Mouse (Mus musculus) lung, embryonic 15.5 days (tissue): Measurements from ENCODE around the gene Wnt10a. TPM values are rescaled to one million over a fixed set of nuclear protein-coding genes. Genes with fewer than 3 reads are reported as not detected.

Experiments
- ATAC-seq: fragments of 200-750 bp; cut with Nextera tagmentation; 2 replicates; pipeline ENCODE4 v1.8.0; 2017; ENCODE audit warnings: moderate number of reproducible peaks, borderline replicate concordance; ENCODE audit not compliant: low FRiP score, low TSS enrichment; ENCODE audit errors: extremely low read depth
- H3K27ac ChIP-seq: fragments of 300-500 bp; sonication (generic); 2 replicates; pipeline ENCODE4 v1.5.1; 2015; ENCODE audit warnings: moderate library complexity, mild to moderate bottlenecking, inconsistent platforms
- H3K27me3 ChIP-seq: fragments of 300-500 bp; sonication (generic); 2 replicates; pipeline ENCODE4 v1.6.1; 2015; ENCODE audit warnings: inconsistent platforms
- H3K36me3 ChIP-seq: fragments of 300-500 bp; sonication (generic); 2 replicates; pipeline ENCODE4 v1.6.1; 2015; ENCODE audit warnings: inconsistent platforms
- H3K4me1 ChIP-seq: fragments of 300-500 bp; sonication (generic); 2 replicates; pipeline ENCODE4 v1.6.1; 2015; ENCODE audit warnings: inconsistent platforms
- H3K4me2 ChIP-seq: fragments of 300-500 bp; sonication (generic); 2 replicates; pipeline ENCODE4 v1.6.1; 2015; ENCODE audit warnings: inconsistent platforms, mild to moderate bottlenecking, moderate library complexity
- H3K4me3 ChIP-seq: fragments of 300-500 bp; sonication (generic); 2 replicates; pipeline ENCODE4 v1.5.1; 2015; ENCODE audit warnings: mild to moderate bottlenecking, inconsistent platforms
- H3K9ac ChIP-seq: fragments of 300-500 bp; sonication (generic); 2 replicates; pipeline ENCODE4 v1.6.1; 2015; ENCODE audit warnings: inconsistent platforms
- H3K9me3 ChIP-seq: fragments of 300-500 bp; sonication (generic); 2 replicates; pipeline ENCODE4 v1.6.1; 2016; ENCODE audit warnings: inconsistent platforms
- WGBS: fragments of 180-500 bp; shearing (Covaris S2); methylation state at CpG from one replicate; pipeline ENCODE4 v1.1.7; 2015; 5-methylcytosine and 5-hydroxymethylcytosine counted together
- polyA plus RNA-seq: library from polyadenylated mRNA; unstranded; fragments of >200 nt; fragmentation: Nextera tagmentation; extraction: Ambion mirVana; gene quantifications from 2 replicates; pipeline ENCODE4 v1.2.1, GENCODE M21; 2015

The Wnt10a gene
- polyA plus RNA-seq, result 0.20 and 0.25 TPM in 2 replicates

DNA sequence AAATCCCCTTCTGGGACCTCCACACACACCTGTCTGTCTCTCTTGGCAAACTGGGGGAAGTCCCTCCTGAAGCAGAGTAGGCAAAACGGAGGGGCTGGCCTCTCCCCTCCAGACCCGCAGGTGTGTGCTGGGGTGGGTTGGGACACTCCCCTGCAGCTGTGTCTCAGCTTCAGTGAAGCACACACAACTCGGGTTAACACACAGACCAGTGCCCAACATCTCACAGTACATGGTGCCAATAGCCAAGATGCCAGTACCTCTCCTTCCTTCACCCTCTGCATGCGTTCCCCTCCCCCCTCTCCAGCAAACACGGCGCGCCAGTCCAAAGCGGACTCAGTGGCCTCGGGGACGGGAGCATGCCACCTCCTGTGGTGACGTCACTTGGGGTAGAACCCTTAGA lies at the start of gene Wnt10a:
Gene Wnt10a (plus strand): TSS at position 268 of the 400 bp plus-strand sequence.
- H3K27ac ChIP-seq, result no peak within 1 kb of the TSS
- no peak within 1 kb of the TSS for H3K9ac ChIP-seq
- no peaks in the 10 kb centered on the region for H3K36me3 ChIP-seq
- H3K27me3 ChIP-seq, result peaks cover 100% of the 10 kb centered on the region
- ATAC-seq, result no peak
- H3K4me2 ChIP-seq, result peak within 1 kb of the TSS; percentile 63
- H3K4me1 ChIP-seq, result peaks cover 21% of the 10 kb centered on the region
- H3K4me3 ChIP-seq, result peak within 1 kb of the TSS; percentile 30
- H3K9me3 ChIP-seq, result no peaks in the 10 kb centered on the region
- 1% methylated on average over 10 of the region's 11 CpGs for WGBS

DNA sequence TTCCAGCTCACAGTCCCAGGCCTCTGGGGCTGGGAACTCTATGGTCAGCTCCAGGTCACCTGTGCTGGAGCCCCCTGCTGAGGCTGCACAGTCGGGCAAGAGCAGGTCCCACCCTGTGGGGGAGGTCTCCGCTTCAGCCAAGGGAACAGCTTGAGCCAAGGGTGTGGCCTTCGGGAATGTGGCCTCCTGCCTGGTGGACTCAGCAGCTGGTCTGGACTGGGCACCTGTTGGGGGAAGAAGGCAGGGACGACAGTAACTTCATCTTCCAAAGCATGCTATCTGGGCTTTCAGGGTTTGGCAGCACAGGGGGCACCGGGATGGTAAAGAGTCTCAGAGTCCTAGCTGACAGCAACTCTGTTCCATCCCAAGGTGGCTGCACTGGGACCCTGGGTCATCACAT lies 44.0 kb upstream of the Wnt10a start:
- H3K27ac ChIP-seq, result no peak overlapping the region
- no peaks in the 10 kb centered on the region for H3K9me3 ChIP-seq
- peaks cover 22% of the 10 kb centered on the region; the same call in 1 of the 2 replicates for H3K27me3 ChIP-seq
- H3K36me3 ChIP-seq, result no peaks in the 10 kb centered on the region
- 63% methylated on average over 5 of the region's 5 CpGs for WGBS
- peaks cover 15% of the 10 kb centered on the region for H3K4me1 ChIP-seq
- no peak overlapping the region for H3K4me2 ChIP-seq
- ATAC-seq, result no peak
- no peak overlapping the region for H3K9ac ChIP-seq
- H3K4me3 ChIP-seq, result no peak overlapping the region

DNA sequence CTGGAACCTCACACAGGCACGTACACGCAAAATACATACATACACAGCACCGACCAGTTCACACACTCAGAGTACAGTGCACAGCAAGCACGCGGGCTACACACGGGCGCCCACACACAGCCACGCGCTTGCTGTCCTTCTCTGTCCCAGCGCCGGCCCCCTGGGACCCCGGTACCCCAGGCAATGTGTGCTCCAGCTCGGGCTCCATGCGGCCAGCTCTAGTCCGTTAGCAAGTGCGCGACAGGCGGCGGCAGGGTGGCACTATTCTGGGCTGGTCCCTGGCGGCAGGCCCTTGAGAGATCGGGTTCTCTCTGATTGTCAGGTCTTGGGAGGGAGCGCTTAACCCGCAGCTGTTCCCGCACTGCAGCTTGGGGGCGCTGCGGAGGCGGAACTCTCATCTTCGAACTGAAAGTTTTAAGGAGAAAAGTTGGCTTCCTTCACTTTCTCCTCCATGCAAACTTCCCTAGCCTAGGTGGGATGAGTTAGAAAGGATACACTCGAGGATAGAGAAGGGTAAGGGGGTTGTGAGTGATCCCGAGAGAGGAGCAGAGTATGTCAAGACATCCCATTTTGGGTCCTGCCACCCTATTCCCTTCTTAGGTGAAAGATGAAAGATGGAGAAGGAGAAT lies 42.6 kb upstream of the Wnt10a start, which contains the start of gene Prkag3:
Gene Prkag3 (minus strand): TSS at position 579 of the 629 bp plus-strand sequence.
- no peak within 1 kb of the TSS for H3K9ac ChIP-seq
- H3K4me3 ChIP-seq, result peak within 1 kb of the TSS; percentile 25
- H3K4me1 ChIP-seq, result peaks cover 15% of the 10 kb centered on the region
- 8% methylated on average over 30 of the region's 30 CpGs for WGBS
- peak within 1 kb of the TSS; percentile 49 for H3K4me2 ChIP-seq
- H3K9me3 ChIP-seq, result no peaks in the 10 kb centered on the region
- peaks cover 22% of the 10 kb centered on the region; the same call in 1 of the 2 replicates for H3K27me3 ChIP-seq
- no peak within 1 kb of the TSS for H3K27ac ChIP-seq
- ATAC-seq, result peak; percentile 47
- H3K36me3 ChIP-seq, result no peaks in the 10 kb centered on the region

DNA sequence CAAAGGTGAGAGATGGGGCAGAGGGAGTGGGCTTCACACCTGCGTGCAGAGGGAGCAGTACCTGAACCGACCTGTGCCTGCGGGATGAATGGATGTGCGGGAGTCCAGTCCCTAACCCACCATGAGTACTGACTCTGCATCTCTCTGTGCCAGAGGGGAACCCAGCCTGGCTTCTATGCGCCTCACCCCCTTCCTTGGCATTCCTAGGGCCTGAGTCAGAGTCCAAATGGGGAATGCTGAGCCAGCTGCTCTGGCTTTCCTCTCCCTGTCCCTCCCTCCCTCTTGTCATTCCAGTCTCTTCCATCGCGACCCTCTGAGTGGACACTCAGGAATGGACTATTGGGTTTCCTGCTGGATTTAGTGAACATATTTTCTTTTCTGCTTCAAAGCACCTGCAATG lies 42.0 kb upstream of the Wnt10a start:
- ATAC-seq, result peak; percentile 62; the same call in 1 of the 2 replicates
- H3K9ac ChIP-seq, result no peak overlapping the region
- 34% methylated on average over 7 of the region's 7 CpGs for WGBS
- H3K27me3 ChIP-seq, result peaks cover 22% of the 10 kb centered on the region; the same call in 1 of the 2 replicates
- H3K4me1 ChIP-seq, result peaks cover 15% of the 10 kb centered on the region
- no peaks in the 10 kb centered on the region for H3K36me3 ChIP-seq
- H3K27ac ChIP-seq, result no peak overlapping the region
- H3K4me2 ChIP-seq, result peak overlapping the region; percentile 49; the same call in 1 of the 2 replicates
- no peak overlapping the region for H3K4me3 ChIP-seq
- H3K9me3 ChIP-seq, result no peaks in the 10 kb centered on the region

DNA sequence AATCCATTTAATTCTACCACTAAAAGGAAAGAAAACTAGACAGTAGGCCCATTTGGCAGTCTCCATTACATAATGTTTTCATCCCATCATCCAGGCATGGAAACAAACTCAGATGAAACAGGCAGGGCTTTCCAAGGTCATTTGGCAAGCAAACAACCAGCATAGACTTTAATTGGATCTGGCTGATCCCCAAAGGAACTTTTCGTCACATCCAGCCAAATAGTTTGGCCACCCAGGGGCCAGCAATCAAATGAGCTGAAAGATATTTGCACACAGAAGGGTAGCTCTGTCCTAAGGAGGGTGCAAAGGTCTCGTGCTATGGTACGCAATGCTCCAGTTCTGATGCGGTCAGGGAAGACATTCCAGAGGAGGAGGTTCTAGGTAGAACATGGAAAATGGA lies 40.6 kb upstream of the Wnt10a start:
- WGBS, result 73% methylated on average over 4 of the region's 4 CpGs
- Histone ChIP-seq H3K9ac (no peak overlapping the region), H3K4me3 (no peak overlapping the region), H3K4me2 (no peak overlapping the region), H3K36me3 (no peaks in the 10 kb centered on the region), H3K27me3 (peaks cover 22% of the 10 kb centered on the region; the same call in 1 of the 2 replicates), H3K27ac (no peak overlapping the region), H3K9me3 (no peaks in the 10 kb centered on the region), H3K4me1 (peaks cover 15% of the 10 kb centered on the region)
- ATAC-seq, result no peak

DNA sequence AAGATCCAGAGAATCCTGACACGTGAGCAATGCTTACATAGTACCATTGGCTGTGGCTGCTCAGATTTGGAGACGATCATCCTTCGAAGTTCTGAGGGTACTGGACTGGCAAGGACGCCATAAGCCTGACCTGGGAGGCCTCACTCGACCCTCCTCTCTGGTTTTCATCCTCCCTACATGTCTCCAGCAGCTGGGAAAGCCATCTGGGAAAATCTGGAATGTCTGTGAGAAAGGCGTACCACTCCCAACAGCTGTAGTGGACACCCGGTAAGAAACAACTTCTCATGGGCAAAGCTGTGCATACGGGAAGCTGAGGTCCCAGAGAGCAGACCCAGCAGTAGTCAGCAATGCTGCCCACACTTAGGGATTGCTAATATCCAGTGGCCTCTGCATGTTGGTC lies 39.2 kb upstream of the Wnt10a start:
- no peak overlapping the region for H3K4me3 ChIP-seq
- ATAC-seq, result no peak
- no peak overlapping the region for H3K9ac ChIP-seq
- no peaks in the 10 kb centered on the region for H3K36me3 ChIP-seq
- H3K27ac ChIP-seq, result no peak overlapping the region
- peaks cover 15% of the 10 kb centered on the region for H3K4me1 ChIP-seq
- H3K27me3 ChIP-seq, result peaks cover 22% of the 10 kb centered on the region; the same call in 1 of the 2 replicates
- H3K4me2 ChIP-seq, result no peak overlapping the region
- 80% methylated on average over 8 of the region's 8 CpGs for WGBS
- no peaks in the 10 kb centered on the region for H3K9me3 ChIP-seq

DNA sequence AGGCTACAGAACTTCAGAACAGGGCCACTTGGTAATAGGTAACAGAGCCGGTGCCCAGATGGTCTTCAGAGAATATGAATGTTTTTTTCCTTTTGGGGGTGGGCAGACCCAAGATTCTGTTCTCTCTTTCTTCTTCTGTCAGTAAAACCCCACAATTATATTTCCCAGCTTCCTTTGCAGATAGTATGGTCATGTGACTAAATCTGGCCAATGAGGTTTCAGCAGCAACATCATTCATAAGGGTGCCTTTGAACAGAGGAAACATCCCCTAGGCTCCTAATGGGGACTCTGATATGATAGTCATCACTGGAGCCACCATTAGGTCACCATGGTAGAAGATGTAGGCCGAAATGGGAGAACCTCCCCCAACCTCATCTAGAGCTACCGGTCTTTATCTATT lies 38.5 kb upstream of the Wnt10a start:
- H3K4me1 ChIP-seq, result peaks cover 15% of the 10 kb centered on the region
- no peak overlapping the region for H3K4me2 ChIP-seq
- no peaks in the 10 kb centered on the region for H3K9me3 ChIP-seq
- H3K9ac ChIP-seq, result no peak overlapping the region
- peaks cover 15% of the 10 kb centered on the region; the same call in 1 of the 2 replicates for H3K27me3 ChIP-seq
- no peak overlapping the region for H3K27ac ChIP-seq
- H3K4me3 ChIP-seq, result no peak overlapping the region
- ATAC-seq, result no peak
- 97% methylated on average over 3 of the region's 3 CpGs for WGBS
- no peaks in the 10 kb centered on the region for H3K36me3 ChIP-seq

DNA sequence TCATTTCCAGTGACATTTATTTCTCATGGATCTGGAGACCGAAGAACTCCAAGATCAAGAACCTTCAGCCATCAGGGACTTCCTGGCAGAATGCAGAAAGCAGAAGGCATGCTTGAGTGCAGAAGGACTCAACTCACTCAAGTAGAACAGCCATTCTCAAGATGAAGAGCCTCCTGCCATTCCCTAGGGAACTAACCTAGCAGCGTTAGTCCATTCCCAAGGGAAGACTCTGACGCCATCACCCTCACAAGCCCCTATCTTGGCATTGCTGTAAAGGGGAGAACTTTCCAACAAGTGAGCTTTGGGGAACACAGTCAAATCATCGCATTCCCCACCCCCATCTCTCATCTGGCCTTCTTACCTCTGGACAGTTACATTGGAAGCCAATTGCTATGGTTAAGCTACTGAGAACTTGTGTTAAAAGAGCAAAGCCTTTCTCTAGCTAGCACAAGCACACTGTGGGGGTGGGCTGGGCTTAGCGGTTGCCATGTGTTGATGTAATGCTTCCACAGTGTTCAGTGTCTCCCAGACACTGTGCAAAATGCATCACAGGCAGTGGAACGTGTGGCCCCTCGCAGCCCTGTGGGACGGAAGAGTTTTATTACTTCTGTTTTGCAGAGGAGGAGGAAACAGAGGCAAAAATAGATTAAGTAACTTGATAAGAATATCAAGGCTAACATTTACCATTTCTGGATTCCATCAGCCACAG lies 37.9 kb upstream of the Wnt10a start:
- Histone ChIP-seq H3K4me2 (no peak overlapping the region), H3K27me3 (peaks cover 9% of the 10 kb centered on the region; the same call in 1 of the 2 replicates), H3K4me1 (peaks cover 12% of the 10 kb centered on the region), H3K9ac (no peak overlapping the region), H3K36me3 (no peaks in the 10 kb centered on the region), H3K4me3 (no peak overlapping the region), H3K27ac (no peak overlapping the region), H3K9me3 (no peaks in the 10 kb centered on the region)
- no peak for ATAC-seq
- WGBS, result 80% methylated on average over 8 of the region's 8 CpGs

DNA sequence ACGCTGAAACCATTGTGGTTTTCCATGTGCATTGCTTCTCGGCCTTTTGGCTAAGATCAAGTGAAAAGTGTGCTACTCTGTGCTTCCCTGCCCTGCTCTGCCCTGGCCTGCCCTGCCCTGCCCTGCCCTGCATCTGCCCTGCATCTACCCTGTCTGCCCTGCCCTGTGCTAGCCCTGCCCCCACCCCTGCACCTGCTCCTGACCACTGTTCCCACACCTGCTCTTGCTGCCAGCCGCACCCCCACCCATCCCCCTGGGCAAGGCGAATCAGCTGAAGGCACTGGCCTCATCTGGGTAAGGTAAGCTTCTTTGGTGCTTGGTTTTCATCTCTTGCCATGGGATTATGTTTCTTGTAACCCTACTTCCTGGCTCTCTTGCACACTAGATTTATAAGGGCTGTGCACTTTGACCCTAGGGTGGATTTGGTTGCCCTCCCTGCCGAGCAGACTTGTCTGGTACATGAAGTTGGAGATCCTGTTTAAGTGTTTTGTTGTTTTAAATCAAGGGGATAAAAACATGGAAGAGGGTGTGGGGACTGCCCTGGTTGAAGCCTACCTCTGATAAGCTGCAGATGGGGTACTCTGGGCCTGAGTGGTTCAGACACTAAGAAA lies 37.0 kb upstream of the Wnt10a start:
- no peaks in the 10 kb centered on the region for H3K9me3 ChIP-seq
- H3K27me3 ChIP-seq, result 0 out of 2 replicates have a peak, but pooled peaks cover under 1% of the 10 kb centered on the region
- no peak for ATAC-seq
- no peaks in the 10 kb centered on the region for H3K36me3 ChIP-seq
- H3K27ac ChIP-seq, result no peak overlapping the region
- no peak overlapping the region for H3K9ac ChIP-seq
- no peak overlapping the region for H3K4me3 ChIP-seq
- peaks cover 4% of the 10 kb centered on the region; the same call in 1 of the 2 replicates for H3K4me1 ChIP-seq
- H3K4me2 ChIP-seq, result no peak overlapping the region
- 64% methylated on average over 5 of the region's 5 CpGs for WGBS

DNA sequence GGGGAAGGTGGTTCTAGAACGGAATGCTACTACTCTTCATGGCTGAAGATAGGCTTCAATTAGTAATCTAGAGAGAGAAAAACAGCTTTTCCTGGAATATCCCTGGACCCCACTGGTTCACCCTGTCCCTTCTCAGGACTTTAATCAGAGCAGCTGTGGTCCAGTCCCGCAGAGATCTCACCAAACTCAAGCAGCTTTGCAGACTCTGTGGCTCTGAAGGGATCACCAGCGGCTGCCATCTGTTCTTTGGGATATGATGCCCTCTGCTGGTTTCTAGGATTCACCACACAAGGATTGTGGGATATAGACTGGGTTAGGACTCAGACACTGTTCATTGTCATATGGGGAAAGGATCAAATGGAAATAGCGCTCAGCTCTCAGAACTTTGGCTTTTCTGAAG lies 31.5 kb upstream of the Wnt10a start:
- ATAC-seq, result no peak; the same call in 1 of the 2 replicates
- Histone ChIP-seq H3K36me3 (no peaks in the 10 kb centered on the region), H3K4me1 (no peaks in the 10 kb centered on the region), H3K4me2 (no peak overlapping the region), H3K27me3 (peaks cover 15% of the 10 kb centered on the region), H3K4me3 (no peak overlapping the region), H3K9ac (no peak overlapping the region), H3K27ac (no peak overlapping the region), H3K9me3 (no peaks in the 10 kb centered on the region)
- 24% methylated on average over 4 of the region's 4 CpGs for WGBS

DNA sequence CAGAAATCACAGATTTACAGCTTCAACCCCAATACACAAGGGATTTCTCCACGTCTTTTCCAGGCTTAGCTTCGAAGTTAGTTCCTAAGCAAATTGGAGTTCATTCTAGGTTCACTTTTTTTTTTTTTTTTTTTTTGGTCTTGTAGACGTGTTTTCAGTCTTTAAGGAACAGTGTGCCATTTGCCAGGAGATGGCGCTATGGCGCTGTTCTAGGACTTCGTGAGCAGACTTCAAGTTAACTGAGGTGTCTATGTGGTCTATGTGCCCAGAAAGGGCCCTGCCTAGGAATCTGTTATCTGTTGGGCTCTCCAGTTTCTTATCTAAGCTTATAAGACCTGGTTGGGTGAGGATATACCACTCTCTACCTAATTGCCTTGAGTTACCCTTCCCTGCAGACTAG lies 28.2 kb upstream of the Wnt10a start:
- ATAC-seq, result peak; percentile 35; the same call in 1 of the 2 replicates
- H3K4me3 ChIP-seq, result no peak overlapping the region
- 1% methylated on average over 6 of the region's 6 CpGs for WGBS
- no peak overlapping the region for H3K4me2 ChIP-seq
- no peak overlapping the region for H3K27ac ChIP-seq
- H3K36me3 ChIP-seq, result no peaks in the 10 kb centered on the region
- H3K4me1 ChIP-seq, result no peaks in the 10 kb centered on the region
- peaks cover 15% of the 10 kb centered on the region for H3K27me3 ChIP-seq
- H3K9me3 ChIP-seq, result no peaks in the 10 kb centered on the region
- H3K9ac ChIP-seq, result no peak overlapping the region
